Mouse (Mus musculus) small intestine, adult 2 months (tissue): Measurements from ENCODE around the gene Hspb9.

Source experiments
- CTCF ChIP-seq: fragments of 200-500 bp; IDR thresholded peaks from 2 replicates; pipeline ENCODE4 v1.5.1; 2012; ENCODE audit warnings: low read depth, mild to moderate bottlenecking, control low read depth, inconsistent platforms, low read length, moderate library complexity, mixed read lengths; ENCODE audit not compliant: insufficient replicate concordance, insufficient read length; ENCODE audit errors: extremely low read depth
- POLR2A ChIP-seq: fragments of 200-500 bp; IDR thresholded peaks from 2 replicates; pipeline ENCODE4 v1.6.1; 2012; ENCODE audit warnings: low read depth, mild to moderate bottlenecking, control low read depth, inconsistent platforms, low read length, moderate library complexity

DNA sequence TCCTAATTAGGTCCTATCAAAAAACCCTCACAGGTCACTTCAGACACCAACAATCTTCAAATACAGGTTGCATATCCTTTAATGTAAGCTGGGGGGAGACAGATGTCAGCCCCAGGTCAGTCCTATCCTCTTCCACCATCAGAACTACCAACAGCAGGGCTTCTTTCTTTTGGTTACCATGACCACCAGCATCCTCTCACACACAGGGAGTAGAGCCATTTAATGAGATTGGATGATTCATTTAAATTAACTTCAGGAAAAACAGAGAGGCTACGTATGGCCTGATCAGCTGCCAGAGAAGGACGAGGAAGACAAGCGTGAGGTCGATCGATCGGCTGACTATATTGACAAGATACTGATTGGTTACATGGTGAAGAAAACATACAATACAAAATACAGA is 1.3 kb downstream of the Hspb9 start:
- TF ChIP-seq CTCF (no peak), POLR2A (no peak)
